ENCODE assay signal across 8 mouse cellular contexts in genomic region chr1:168431711-168432231, GRCm38 (mm10). TPM values are rescaled to one million over a fixed set of nuclear protein-coding genes. Genes with fewer than 3 reads are reported as not detected.
DNase-seq lines count a peak whose midpoint lies in the region; ATAC-seq lines count a peak whose summit lies in the region.

No protein-coding gene starts in this region.

- peak overlapping the region; percentile 90 for H3K4me3 ChIP-seq in embryonic facial prominence, embryonic 12.5 days
- peak overlapping the region; percentile 87 for H3K4me3 ChIP-seq in hindbrain, embryonic 10.5 days
- peak overlapping the region; percentile 65 for H3K4me3 ChIP-seq in liver, embryonic 15.5 days (replicated peaks)

- WGBS in embryonic facial prominence, embryonic 12.5 days = 0% methylated on average over 13 of the region's 14 CpGs
- under 1% methylated on average over 14 of the region's 14 CpGs for WGBS in hindbrain, embryonic 10.5 days
- under 1% methylated on average over 14 of the region's 14 CpGs for WGBS in liver, embryonic 15.5 days (ENCODE audit: insufficient replicate concordance)

- H3K27me3 ChIP-seq in embryonic facial prominence, embryonic 12.5 days = no peaks in the 10 kb centered on the region
- H3K27me3 ChIP-seq in hindbrain, embryonic 10.5 days (ENCODE audit: insufficient read depth, poor library complexity, severe bottlenecking) = no peaks in the 10 kb centered on the region
- peaks cover 12% of the 10 kb centered on the region for H3K27me3 ChIP-seq in liver, embryonic 15.5 days

- H3K4me1 ChIP-seq in embryonic facial prominence, embryonic 12.5 days = peaks cover 17% of the 10 kb centered on the region; the same call in 1 of the 2 replicates
- peaks cover 22% of the 10 kb centered on the region for H3K4me1 ChIP-seq in hindbrain, embryonic 10.5 days (replicated peaks)
- peaks cover 15% of the 10 kb centered on the region for H3K4me1 ChIP-seq in liver, embryonic 15.5 days (replicated peaks)

- peak; percentile 95 for ATAC-seq in embryonic facial prominence, embryonic 12.5 days (ENCODE audit: insufficient number of reproducible peaks, insufficient read depth, low FRiP score, low TSS enrichment)
- ATAC-seq in liver, embryonic 15.5 days (ENCODE audit: insufficient read depth) = no peak
- no peak for ATAC-seq in erythroid progenitor cell, adult 5-6 weeks (replicated peaks; ENCODE audit: low FRiP score, poor library complexity, severe bottlenecking)

- H3K4me2 ChIP-seq in embryonic facial prominence, embryonic 12.5 days (replicated peaks) = peak overlapping the region; percentile 54
- H3K4me2 ChIP-seq in liver, embryonic 15.5 days = peak overlapping the region; percentile 85

- DNase-seq in layer of hippocampus, postnatal 10 days (ENCODE audit: low spot score in 2 of 2) = peak; percentile 77 to 81
- DNase-seq in layer of hippocampus, adult 9-10 months (ENCODE audit: low spot score) = no peak
- peak; percentile 86 to 93 for DNase-seq in adrenal gland, adult 18-20 months (ENCODE audit: low spot score in 2 of 2)
- peak; percentile 87 for DNase-seq in hindbrain, embryonic 10.5 days (ENCODE audit: low spot score)
- DNase-seq in right cerebral cortex, postnatal 25 days = peak; percentile 79

- H3K9me3 ChIP-seq in embryonic facial prominence, embryonic 12.5 days = no peaks in the 10 kb centered on the region
- H3K9me3 ChIP-seq in hindbrain, embryonic 10.5 days = no peaks in the 10 kb centered on the region
- H3K9me3 ChIP-seq in liver, embryonic 15.5 days (replicated peaks) = no peaks in the 10 kb centered on the region

- H3K36me3 ChIP-seq in embryonic facial prominence, embryonic 12.5 days = no peaks in the 10 kb centered on the region
- H3K36me3 ChIP-seq in hindbrain, embryonic 10.5 days = no peaks in the 10 kb centered on the region
- no peaks in the 10 kb centered on the region for H3K36me3 ChIP-seq in liver, embryonic 15.5 days (replicated peaks)

- peak overlapping the region; percentile 100 for H3K27ac ChIP-seq in embryonic facial prominence, embryonic 12.5 days
- H3K27ac ChIP-seq in hindbrain, embryonic 10.5 days = peak overlapping the region; percentile 98
- peak overlapping the region; percentile 66; the same call in 1 of the 2 replicates for H3K27ac ChIP-seq in liver, embryonic 15.5 days (replicated peaks)

- H3K9ac ChIP-seq in embryonic facial prominence, embryonic 12.5 days = peak overlapping the region; percentile 98
- peak overlapping the region; percentile 42 for H3K9ac ChIP-seq in liver, embryonic 15.5 days

RNA-seq across cellular contexts. Expression of gene Pbx1, which starts 0.3 kb away (rescaled TPM):
- 100 to 1,000 TPM; 126 to 143 TPM for total RNA-seq in layer of hippocampus, postnatal 10 days (2021)
- total RNA-seq in adrenal gland, adult 18-20 months (2021) = 100 to 1,000 TPM; 143 to 202 TPM
- polyA plus RNA-seq in embryonic facial prominence, embryonic 12.5 days (2016; fragmentation: Nextera tagmentation; extraction: Ambion mirVana) = 66.3 and 66.8 TPM in 2 replicates
- polyA plus RNA-seq in hindbrain, embryonic 10.5 days (2016; fragmentation: Nextera tagmentation; extraction: Ambion mirVana) = 34.4 and 35.4 TPM in 2 replicates
- polyA plus RNA-seq in liver, embryonic 15.5 days (2015; fragmentation: Nextera tagmentation; extraction: Ambion mirVana) = 2.0 and 2.6 TPM in 2 replicates
- 2.5 and 4.6 TPM in 2 replicates for total RNA-seq in erythroid progenitor cell, adult 5-6 weeks (2015; ENCODE audit: low replicate concordance)
- 1.3 and 2.1 TPM in 2 replicates for total RNA-seq in erythroid progenitor cell, adult 5-6 weeks (2017; ENCODE audit: low replicate concordance)

Comparison
In these comparisons a context has a peak if more than half of its experiments do, and no peak if none do; other contexts are left out.
1. RNA of gene Pbx1, which starts 0.3 kb away (total RNA-seq): 143 to 202 TPM in adrenal gland, adult 18-20 months and 126 to 143 TPM in layer of hippocampus, postnatal 10 days; 1.3 to 4.6 TPM in erythroid progenitor cell, adult 5-6 weeks; every median in the first group is over 10 times any median in the second.
2. Peak in every context shown above with its lines, with median percentiles within 50 percentile points of each other: H3K27ac ChIP-seq and H3K4me3 ChIP-seq.